Mouse (Mus musculus) urinary bladder, postnatal 10 days (tissue): ENCODE data around the gene Bcas3.

ENCODE experiments used
- DNase-seq: peaks from one replicate; pipeline ENCODE4 v3.0.0; 2022; ENCODE audit warnings: low spot score

Bcas3 gene

DNA sequence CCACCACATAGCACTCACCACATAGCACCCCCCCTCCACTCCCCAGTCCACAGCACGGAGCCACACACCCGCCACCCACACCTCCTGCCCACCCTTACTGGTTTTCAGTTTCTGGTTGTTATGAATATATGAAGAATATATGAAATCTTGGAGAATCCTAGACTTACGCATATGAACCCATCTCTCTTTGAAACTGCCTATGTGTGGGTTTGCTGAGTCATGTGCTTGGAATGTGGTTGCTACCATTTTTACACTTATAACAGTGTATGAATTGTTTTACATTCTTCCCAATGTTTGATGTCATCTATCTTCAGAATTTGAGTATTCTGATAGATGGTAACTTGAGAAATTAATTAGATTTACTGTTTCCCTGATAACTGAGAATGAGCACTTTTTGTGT, 26.1 kb downstream of the Bcas3 start:
- no peak for DNase-seq

DNA sequence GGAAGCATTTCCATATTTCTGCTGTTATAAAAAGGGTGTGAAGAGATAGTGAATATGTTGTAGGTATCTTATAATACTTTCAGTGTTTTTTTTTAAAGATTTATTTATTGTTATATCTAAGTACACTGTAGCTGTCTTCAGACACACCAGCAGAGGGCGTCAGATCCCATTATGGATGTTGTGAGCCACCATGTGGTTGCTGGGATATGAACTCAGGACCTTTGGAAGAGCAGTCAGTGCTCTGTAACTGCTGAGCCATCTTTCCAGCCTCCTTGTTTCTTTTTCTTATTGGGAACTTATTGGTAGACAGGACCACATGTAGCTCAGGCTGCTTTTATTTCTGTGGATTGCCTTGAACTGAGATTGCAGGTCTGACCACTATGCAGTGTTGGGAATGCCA, 27.1 kb downstream of the Bcas3 start:
- DNase-seq = no peak

DNA sequence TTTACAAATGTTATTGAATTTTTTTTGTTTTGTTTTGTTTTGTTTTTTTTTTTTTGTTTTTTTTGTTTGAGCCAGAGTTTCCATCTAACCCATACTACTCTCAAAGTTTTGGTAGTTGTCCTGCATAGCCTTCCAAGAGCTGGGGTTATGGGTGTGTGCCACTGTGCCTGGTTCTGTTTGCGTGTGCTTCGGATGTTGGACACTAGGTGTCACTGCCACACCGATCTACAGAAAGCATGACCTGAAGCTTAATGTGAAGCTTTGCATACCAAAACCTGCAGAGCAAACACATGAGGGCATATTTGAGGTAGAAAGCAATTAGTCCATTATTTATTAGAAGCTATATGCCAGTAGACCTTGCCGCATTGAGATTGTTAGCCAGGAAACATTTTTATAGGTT, 29.1 kb downstream of the Bcas3 start:
- no peak for DNase-seq

DNA sequence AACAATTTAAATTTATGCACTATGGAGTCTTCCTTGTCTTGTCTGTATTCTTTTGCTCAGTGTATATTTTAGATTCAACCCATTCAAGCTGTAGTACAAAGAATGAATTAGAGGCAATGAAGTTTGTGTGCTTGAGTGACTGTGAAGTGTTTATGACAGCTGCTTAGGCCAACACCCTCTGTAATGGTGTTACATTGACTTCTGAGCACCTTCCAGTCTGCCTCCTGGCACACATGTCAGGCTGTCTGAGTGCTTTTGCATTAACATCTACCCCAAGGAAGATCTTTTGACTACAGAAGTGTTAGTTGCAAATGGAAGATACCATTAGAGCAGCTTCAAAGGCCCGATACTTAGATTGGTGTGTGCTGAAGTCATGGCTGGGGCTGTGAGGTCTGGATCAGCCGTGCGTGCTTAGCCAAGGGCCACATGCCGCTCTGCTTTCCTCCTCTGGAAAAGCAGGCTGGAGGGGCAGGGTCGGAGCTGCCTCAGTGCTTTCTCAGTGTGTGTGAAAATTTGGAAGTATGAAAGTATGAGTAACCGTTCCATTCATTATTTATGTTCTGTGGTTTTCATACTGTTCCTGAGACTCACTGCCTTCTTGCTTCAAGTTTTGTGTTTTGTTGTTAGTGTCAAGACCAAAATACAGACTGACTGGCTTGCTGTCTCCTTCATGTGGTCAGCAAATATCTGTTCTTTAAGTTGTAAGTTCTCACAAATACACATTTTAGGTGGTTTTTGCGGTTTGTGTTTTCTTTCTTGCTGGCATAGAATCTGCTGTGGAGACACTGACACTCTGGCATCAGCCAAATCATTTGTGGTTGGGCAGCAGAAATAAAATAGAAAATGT, 31.2 kb downstream of the Bcas3 start:
- DNase-seq = no peak

DNA sequence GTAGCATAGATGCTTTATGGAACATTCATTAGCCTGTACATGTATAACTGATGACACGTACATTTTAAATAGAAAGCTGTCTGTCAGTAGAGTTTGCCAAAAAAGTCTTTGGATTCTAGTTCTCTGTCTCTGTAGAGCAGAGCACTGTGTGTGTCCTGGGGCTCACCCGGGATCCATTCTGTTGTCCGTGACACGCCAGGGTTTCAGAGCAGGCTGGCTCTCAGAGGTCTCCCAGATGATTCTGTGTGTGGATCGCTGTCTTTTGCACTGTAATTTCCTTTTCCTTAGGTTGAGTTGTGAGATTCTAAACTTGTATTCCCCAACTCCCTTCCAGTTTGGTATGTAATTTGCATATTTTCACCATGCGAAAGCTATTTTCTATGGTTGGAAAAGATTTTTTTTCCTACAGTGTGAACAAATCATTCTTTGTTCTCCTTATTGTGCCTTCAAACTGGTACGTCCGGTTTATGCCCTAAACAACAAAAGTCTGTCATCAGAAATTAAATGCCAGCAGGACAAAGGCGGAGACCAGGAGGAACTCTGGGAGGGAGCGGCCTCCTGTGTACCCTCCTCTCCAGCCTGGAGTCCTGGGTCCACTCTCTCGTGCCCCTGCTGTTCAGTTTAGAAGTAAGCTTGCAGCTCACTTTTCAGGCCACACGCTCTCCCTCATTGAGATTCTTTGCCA, 39.4 kb downstream of the Bcas3 start:
- DNase-seq = no peak

GRCm38 (mm10) chr11:85392864-85393220, 39.9 kb downstream of the Bcas3 start:
- no peak for DNase-seq

- DNase-seq = no peak
Measured at GRCm38 (mm10) chr11:85393990-85394389, 41.0 kb downstream of the Bcas3 start.

DNA sequence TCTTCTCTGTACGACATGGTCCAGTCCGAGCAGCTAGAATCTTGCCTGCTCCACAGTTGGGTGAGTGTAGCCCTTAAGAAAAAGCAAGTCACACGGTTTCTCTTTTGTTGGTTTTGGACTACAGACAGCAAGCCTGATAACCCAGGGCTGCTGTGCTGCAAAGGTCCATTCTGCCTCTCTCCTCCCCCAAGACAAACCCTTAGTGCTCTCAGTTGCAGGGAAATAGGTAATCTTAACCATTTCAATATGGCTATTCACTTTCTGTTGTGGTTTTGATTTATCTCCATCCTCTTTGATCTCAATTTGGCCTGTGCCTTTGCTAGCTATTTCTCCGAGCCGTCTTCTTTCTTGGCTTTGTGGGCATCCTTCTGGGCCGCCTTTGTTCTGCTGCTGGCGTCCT, 42.4 kb downstream of the Bcas3 start:
- DNase-seq = no peak

DNA sequence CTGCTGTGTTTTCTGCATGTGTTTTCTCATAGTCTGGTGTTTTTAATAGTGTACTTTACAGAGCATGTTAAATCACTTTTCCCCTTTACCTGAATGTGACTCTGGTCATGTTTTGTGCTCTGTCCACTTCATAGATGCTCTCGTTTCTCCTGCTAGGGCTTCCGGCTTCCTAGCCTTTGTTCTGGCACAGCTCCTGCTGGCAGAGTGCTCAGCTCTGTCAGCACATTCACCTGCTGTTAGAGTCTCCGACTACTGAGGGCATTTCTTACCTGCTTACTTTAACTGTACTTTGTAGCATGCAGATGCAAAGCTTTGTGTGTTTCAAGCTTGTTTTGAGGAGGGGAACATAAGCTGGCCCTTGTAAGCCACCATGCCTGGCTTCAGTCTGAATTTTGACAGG, 53.6 kb downstream of the Bcas3 start:
- DNase-seq = no peak

GRCm38 (mm10) chr11:85407700-85408099, 54.7 kb downstream of the Bcas3 start:
- no peak for DNase-seq

DNA sequence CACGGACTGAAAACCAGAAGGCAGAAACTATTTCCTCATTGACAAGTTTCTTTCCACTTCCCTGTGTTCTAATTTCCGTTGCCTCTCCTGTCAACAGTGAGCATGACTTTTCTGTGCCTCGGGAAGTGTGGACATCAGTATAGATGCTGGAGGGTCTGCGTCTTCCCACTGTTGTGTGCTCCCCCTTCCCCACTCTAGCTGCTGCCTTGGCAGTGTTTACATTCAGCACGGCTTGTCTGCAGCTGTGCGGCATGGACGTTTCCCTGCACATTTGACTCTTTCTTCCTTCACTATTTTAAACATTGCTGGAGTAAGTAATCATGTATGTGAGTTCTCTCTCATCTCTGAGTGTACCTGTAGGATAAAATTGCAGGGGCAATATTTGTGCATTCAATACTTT, 59.4 kb downstream of the Bcas3 start:
- no peak for DNase-seq

GRCm38 (mm10) chr11:85414476-85414875, 61.5 kb downstream of the Bcas3 start:
- no peak for DNase-seq

- no peak for DNase-seq
Measured at GRCm38 (mm10) chr11:85427353-85427752, 74.4 kb downstream of the Bcas3 start.

DNA sequence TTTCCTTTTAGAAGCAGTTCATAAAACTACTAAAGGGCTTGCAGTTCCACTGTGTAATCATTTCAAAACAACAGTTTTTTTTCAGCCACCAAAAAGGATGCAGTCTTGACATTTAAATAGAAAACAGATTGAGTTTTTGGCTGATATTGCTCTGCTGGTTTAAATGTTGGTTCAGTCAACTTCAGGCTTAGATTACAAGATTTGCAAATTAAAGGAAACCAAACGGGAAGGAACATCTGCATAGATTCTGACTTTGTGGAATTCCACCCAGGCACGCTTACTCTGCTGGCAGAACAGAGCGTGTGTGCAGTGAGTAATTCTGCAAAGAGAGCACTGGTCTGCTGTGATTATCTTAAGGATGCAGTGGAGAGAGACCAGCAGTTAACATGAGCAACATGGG, 75.3 kb downstream of the Bcas3 start:
- DNase-seq = no peak

- no peak for DNase-seq
Measured at GRCm38 (mm10) chr11:85430743-85431448, 77.9 kb downstream of the Bcas3 start.

- no peak for DNase-seq
Measured at GRCm38 (mm10) chr11:85447375-85447774, 94.4 kb downstream of the Bcas3 start.

DNA sequence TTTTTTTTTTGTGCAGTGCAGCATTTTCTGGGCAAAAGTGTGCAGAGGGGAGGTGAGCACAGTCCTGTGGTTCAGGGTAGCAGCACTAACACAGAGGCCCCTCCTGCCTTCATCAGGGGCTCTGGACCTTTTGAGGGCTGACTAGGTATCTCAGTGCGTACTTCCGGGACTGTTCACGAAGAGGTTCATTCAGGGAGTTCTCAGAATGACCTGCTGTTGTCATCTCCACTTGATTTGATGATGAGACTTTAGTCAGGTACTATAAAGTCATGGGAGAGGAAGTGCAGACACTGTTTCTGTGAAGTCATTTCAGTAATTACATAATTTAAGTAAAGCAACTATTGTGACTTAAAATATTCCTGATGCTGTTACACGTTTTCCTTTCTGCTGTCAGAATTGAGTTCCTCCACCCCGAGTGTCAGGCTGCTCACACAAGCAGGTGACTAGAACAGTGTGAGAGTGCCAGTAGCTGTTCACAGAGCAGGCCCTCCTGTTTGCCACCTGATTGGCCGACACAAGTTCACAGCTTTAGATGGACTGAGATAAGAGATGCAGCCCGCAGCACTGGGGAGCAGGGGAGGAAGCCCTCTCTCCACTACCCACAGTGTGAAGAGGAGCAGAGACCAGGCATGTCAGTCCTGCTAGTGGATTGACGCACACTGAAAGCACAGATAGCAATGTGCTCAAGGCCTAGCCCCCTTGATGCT, 100.8 kb downstream of the Bcas3 start:
- DNase-seq = no peak

DNA sequence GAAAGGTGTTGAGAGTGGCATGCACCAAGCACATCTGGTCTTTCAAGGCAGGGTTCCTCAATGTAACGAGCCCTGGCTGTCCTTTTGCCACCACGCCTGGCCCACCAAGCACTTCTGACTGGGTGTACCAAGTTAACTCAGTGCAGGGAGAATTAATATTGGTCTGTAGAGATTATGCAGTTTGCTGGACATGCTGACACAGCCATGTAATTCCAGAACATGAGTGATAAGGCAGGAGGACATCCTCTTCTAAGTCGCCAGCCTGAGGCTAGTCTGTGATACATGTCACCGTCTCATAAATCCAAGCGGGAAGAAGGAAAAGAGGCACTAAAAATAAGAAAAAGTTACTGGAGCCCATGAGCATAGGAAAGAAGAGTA, 101.3 kb downstream of the Bcas3 start:
- no peak for DNase-seq

- DNase-seq = no peak
Measured at GRCm38 (mm10) chr11:85461536-85461935, 108.6 kb downstream of the Bcas3 start.

- DNase-seq = no peak
Measured at GRCm38 (mm10) chr11:85469526-85469925, 116.6 kb downstream of the Bcas3 start.

DNA sequence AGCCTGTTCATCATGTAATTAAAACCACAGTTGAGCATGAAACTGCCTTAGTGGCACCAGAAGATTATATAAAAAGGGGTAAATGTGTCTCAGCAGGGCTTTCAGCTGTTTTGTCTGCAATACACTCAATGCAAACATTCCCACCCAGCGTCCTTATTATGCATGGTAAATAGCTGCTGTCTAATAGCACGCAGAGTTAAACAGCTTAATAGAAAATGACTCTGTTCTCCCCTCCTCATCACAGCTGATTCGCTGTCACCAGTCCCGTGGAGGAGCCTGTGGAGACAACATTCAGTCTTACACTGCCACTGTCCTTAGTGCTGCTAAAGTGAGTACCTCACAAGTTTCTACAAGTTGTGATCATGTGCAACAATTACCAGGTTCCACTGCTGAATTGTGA, 117.5 kb downstream of the Bcas3 start:
- no peak for DNase-seq

- DNase-seq = no peak
Measured at GRCm38 (mm10) chr11:85474326-85474725, 121.4 kb downstream of the Bcas3 start.
